In the genomic region with DNA sequence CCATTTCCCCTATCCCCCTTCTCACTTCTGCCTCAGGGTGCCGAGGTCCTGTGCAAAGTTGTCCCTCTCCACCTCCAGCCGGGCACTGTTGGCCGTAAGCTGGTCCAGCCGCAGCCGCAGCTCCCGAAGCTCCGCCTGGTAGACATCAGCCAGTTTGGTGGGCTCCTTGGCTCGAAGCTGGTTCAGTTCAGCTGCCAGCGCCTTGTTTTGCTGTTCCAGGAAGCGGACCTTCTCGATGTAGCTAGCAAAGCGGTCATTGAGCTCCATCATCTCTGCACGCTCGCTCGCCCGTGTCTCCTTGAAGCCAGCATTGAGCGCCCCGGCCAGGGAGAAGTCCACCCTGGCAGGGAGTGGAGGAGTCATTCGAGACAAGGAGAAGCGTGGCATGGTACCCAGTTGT, we compare ENCODE assay signal across 25 mouse cellular contexts. TPM values are rescaled to one million over a fixed set of nuclear protein-coding genes. Genes with fewer than 3 reads are reported as not detected.
DNase-seq lines count a peak whose midpoint lies in the region; ATAC-seq and TF ChIP-seq lines count a peak whose summit lies in the region.
"Had no signal": no experiment of that assay in that cellular context is flagged by ENCODE, and none has a peak within 500 bp of the region (broad histone marks: within the 10 kb centered on the region; RNA-seq: fewer than 3 reads in every experiment).

No protein-coding gene starts in this region.

- H3K4me1 ChIP-seq in heart, embryonic 10.5 days, result peaks cover 34% of the 10 kb centered on the region
- H3K4me1 ChIP-seq in ES-Bruce4 (ENCODE audit: control insufficient read depth, insufficient read depth, low read length), result no peaks in the 10 kb centered on the region
- H3K4me1 ChIP-seq in liver, embryonic 13.5 days (replicated peaks), result peaks cover 71% of the 10 kb centered on the region
- H3K4me1 ChIP-seq in midbrain, embryonic 10.5 days, result peaks cover 18% of the 10 kb centered on the region

- peaks cover 82% of the 10 kb centered on the region for H3K27me3 ChIP-seq in heart, embryonic 10.5 days (ENCODE audit: insufficient read depth, poor library complexity, severe bottlenecking)
- H3K27me3 ChIP-seq in ES-Bruce4 (ENCODE audit: control insufficient read depth, insufficient read depth, low read length, poor library complexity, severe bottlenecking), result no peaks in the 10 kb centered on the region
- peaks cover 37% of the 10 kb centered on the region for H3K27me3 ChIP-seq in liver, embryonic 13.5 days
- peaks cover 73% of the 10 kb centered on the region for H3K27me3 ChIP-seq in midbrain, embryonic 10.5 days (ENCODE audit: low read depth, poor library complexity, severe bottlenecking)

- H3K4me3 ChIP-seq in heart, embryonic 10.5 days, result no peak overlapping the region
- H3K4me3 ChIP-seq in ES-Bruce4 (ENCODE audit: low read depth, low read length), result peak overlapping the region; percentile 64
- H3K4me3 ChIP-seq in liver, embryonic 13.5 days (replicated peaks), result no peak overlapping the region
- H3K4me3 ChIP-seq in midbrain, embryonic 10.5 days, result no peak overlapping the region
- H3K4me3 ChIP-seq: forebrain, embryonic 15.5 days; hindbrain, embryonic 12.5 days; kidney, embryonic 15.5 days; midbrain, embryonic 12.5 days; neural tube, embryonic 13.5 days had no signal

- no peaks in the 10 kb centered on the region for H3K36me3 ChIP-seq in heart, embryonic 10.5 days
- no peaks in the 10 kb centered on the region for H3K36me3 ChIP-seq in ES-Bruce4 (ENCODE audit: control insufficient read depth, insufficient read depth, low read length, poor library complexity, severe bottlenecking)
- H3K36me3 ChIP-seq in liver, embryonic 13.5 days, result no peaks in the 10 kb centered on the region
- no peaks in the 10 kb centered on the region for H3K36me3 ChIP-seq in midbrain, embryonic 10.5 days
- H3K36me3 ChIP-seq: forebrain, embryonic 15.5 days; hindbrain, embryonic 12.5 days; kidney, embryonic 15.5 days; midbrain, embryonic 12.5 days; neural tube, embryonic 13.5 days had no signal

- H3K27ac ChIP-seq in heart, embryonic 10.5 days, result 0 out of 2 replicates have a peak overlapping the region, but pooled peaks have one; percentile 17
- H3K27ac ChIP-seq in ES-Bruce4 (ENCODE audit: insufficient read depth, low read length), result no peak overlapping the region
- peak overlapping the region; percentile 96 for H3K27ac ChIP-seq in liver, embryonic 13.5 days
- H3K27ac ChIP-seq in midbrain, embryonic 10.5 days (replicated peaks), result no peak overlapping the region
- H3K27ac ChIP-seq: hindbrain, embryonic 12.5 days; kidney, embryonic 15.5 days; midbrain, embryonic 12.5 days; neural tube, embryonic 13.5 days had no signal

- no peak for ATAC-seq in liver, embryonic 13.5 days (ENCODE audit: low read depth)
- ATAC-seq: CD4-positive, CD25-positive, alpha-beta regulatory T cell, adult 4 months; forebrain, embryonic 15.5 days; lung, postnatal 0 days had no signal

- H3K9me3 ChIP-seq in heart, embryonic 10.5 days, result no peaks in the 10 kb centered on the region
- no peaks in the 10 kb centered on the region for H3K9me3 ChIP-seq in ES-Bruce4 (replicated peaks; ENCODE audit: control insufficient read depth, insufficient read depth, low read length, poor library complexity, severe bottlenecking)
- no peaks in the 10 kb centered on the region for H3K9me3 ChIP-seq in liver, embryonic 13.5 days (replicated peaks)
- no peaks in the 10 kb centered on the region for H3K9me3 ChIP-seq in midbrain, embryonic 10.5 days (replicated peaks)
- H3K9me3 ChIP-seq: forebrain, embryonic 15.5 days; hindbrain, embryonic 12.5 days; kidney, embryonic 15.5 days; midbrain, embryonic 12.5 days; neural tube, embryonic 13.5 days had no signal

- no peak for TF ChIP-seq POLR2A in ES-Bruce4 (IDR thresholded peaks at IDR 0.05; ENCODE audit: insufficient read depth, low read length)

- peak; percentile 66 for DNase-seq in cerebellum, postnatal 10 days
- no peak for DNase-seq in cerebellum, postnatal 25 days
- no peak for DNase-seq in heart, embryonic 10.5 days (ENCODE audit: low spot score)
- DNase-seq in heart, postnatal 4 days, result no peak
- no peak for DNase-seq in liver, embryonic 13.5 days
- DNase-seq in midbrain, embryonic 10.5 days (ENCODE audit: low spot score), result no peak
- DNase-seq in spleen, postnatal 4 days (ENCODE audit: low spot score in 2 of 2), result no peak
- DNase-seq: adrenal gland, postnatal 25 days; cerebellum, adult 18-20 months; gastrocnemius, postnatal 36 days; layer of hippocampus, postnatal 36 days; right cerebral cortex, postnatal 25 days; thymus, adult 2 months had no signal

- WGBS in heart, embryonic 10.5 days, result 75% methylated on average over 20 of the region's 20 CpGs
- WGBS in liver, embryonic 13.5 days (ENCODE audit: insufficient replicate concordance), result 76% methylated on average over 20 of the region's 20 CpGs
- 81% methylated on average over 20 of the region's 20 CpGs for WGBS in midbrain, embryonic 10.5 days

- H3K9ac ChIP-seq in ES-Bruce4 (ENCODE audit: low read depth, poor library complexity, severe bottlenecking), result peak overlapping the region; percentile 47
- H3K9ac ChIP-seq in liver, embryonic 13.5 days, result peak overlapping the region; percentile 92; the same call in 1 of the 2 replicates
- H3K9ac ChIP-seq: forebrain, embryonic 15.5 days; hindbrain, embryonic 12.5 days; kidney, embryonic 15.5 days; midbrain, embryonic 12.5 days; neural tube, embryonic 13.5 days had no signal

- TF ChIP-seq EP300 in ES-Bruce4 (IDR thresholded peaks at IDR 0.05; ENCODE audit: insufficient read depth, low read depth, low read length), result no peak

- no peak for TF ChIP-seq CTCF in ES-Bruce4 (IDR thresholded peaks at IDR 0.05; ENCODE audit: low read depth, low read length)

- peak overlapping the region; percentile 91 for H3K4me2 ChIP-seq in liver, embryonic 13.5 days
- H3K4me2 ChIP-seq: forebrain, embryonic 15.5 days; hindbrain, embryonic 12.5 days; kidney, embryonic 15.5 days; midbrain, embryonic 12.5 days; neural tube, embryonic 13.5 days had no signal

RNA-seq across cellular contexts. Expression of a gene that starts 4.1 kb away (rescaled TPM):
- polyA plus RNA-seq in heart, embryonic 10.5 days (2016; fragmentation: Nextera tagmentation; extraction: Ambion mirVana), result 0.05 and 0.09 TPM in 2 replicates
- total RNA-seq in heart, postnatal 4 days (2021), result under 1 TPM; 0.14 to 0.26 TPM
- not detected in 2 replicates for polyA plus RNA-seq in ES-Bruce4 (2011; ENCODE audit: insufficient read depth, insufficient read length, low read depth, missing spikeins)
- 7.2 and 7.7 TPM in 2 replicates for polyA plus RNA-seq in liver, embryonic 13.5 days (2015; fragmentation: Nextera tagmentation; extraction: Ambion mirVana)
- 0.05 and 0.09 TPM in 2 replicates for polyA plus RNA-seq in midbrain, embryonic 10.5 days (2016; fragmentation: Nextera tagmentation; extraction: Ambion mirVana)
- total RNA-seq: gastrocnemius, postnatal 36 days had no signal
- polyA plus RNA-seq: CD4-positive, CD25-positive, alpha-beta regulatory T cell, adult 4 months; hindbrain, embryonic 12.5 days; midbrain, embryonic 12.5 days had no signal

RNA-seq across cellular contexts. Expression of a gene that starts 11.7 kb away (rescaled TPM):
- not detected in 2 replicates for polyA plus RNA-seq in heart, embryonic 10.5 days (2016; fragmentation: Nextera tagmentation; extraction: Ambion mirVana)
- not detected for total RNA-seq in heart, postnatal 4 days (2021)
- not detected in 2 replicates for polyA plus RNA-seq in ES-Bruce4 (2011; ENCODE audit: insufficient read depth, insufficient read length, low read depth, missing spikeins)
- 0.06 TPM in 1 of 2 replicates, not detected in the other for polyA plus RNA-seq in liver, embryonic 13.5 days (2015; fragmentation: Nextera tagmentation; extraction: Ambion mirVana)
- polyA plus RNA-seq in midbrain, embryonic 10.5 days (2016; fragmentation: Nextera tagmentation; extraction: Ambion mirVana), result not detected in 2 replicates
- total RNA-seq: adrenal gland, postnatal 25 days; gastrocnemius, postnatal 36 days; layer of hippocampus, postnatal 36 days; liver, adult 2 months had no signal
- polyA plus RNA-seq: CD4-positive, CD25-positive, alpha-beta regulatory T cell, adult 4 months; embryonic facial prominence, embryonic 14.5 days; forebrain, embryonic 15.5 days; heart, postnatal 0 days; hindbrain, embryonic 12.5 days; intestine, embryonic 14.5 days; kidney, embryonic 15.5 days; liver, adult 2 months; lung, postnatal 0 days; midbrain, embryonic 12.5 days; neural tube, embryonic 13.5 days; thymus, adult 2 months had no signal

RNA-seq across cellular contexts. Expression of a gene that starts 15.6 kb away (rescaled TPM):
- polyA plus RNA-seq in heart, embryonic 10.5 days (2016; fragmentation: Nextera tagmentation; extraction: Ambion mirVana), result 0.62 and 0.93 TPM in 2 replicates
- total RNA-seq in heart, postnatal 4 days (2021), result under 1 TPM in 1 of 2 experiments, not detected in 1; 0.54 TPM
- polyA plus RNA-seq in ES-Bruce4 (2011; ENCODE audit: insufficient read depth, insufficient read length, low read depth, missing spikeins), result 0.37 and 1.2 TPM in 2 replicates
- polyA plus RNA-seq in liver, embryonic 13.5 days (2015; fragmentation: Nextera tagmentation; extraction: Ambion mirVana), result 0.91 and 1.4 TPM in 2 replicates
- polyA plus RNA-seq in midbrain, embryonic 10.5 days (2016; fragmentation: Nextera tagmentation; extraction: Ambion mirVana), result 2.2 and 2.7 TPM in 2 replicates
- total RNA-seq: gastrocnemius, postnatal 36 days had no signal
- polyA plus RNA-seq: CD4-positive, CD25-positive, alpha-beta regulatory T cell, adult 4 months; thymus, adult 2 months had no signal

RNA-seq across cellular contexts. Expression of a gene that starts 15.9 kb away (rescaled TPM):
- 206 and 238 TPM in 2 replicates for polyA plus RNA-seq in heart, embryonic 10.5 days (2016; fragmentation: Nextera tagmentation; extraction: Ambion mirVana)
- total RNA-seq in heart, postnatal 4 days (2021), result 10 to 100 TPM; 71.6 to 78.1 TPM
- polyA plus RNA-seq in ES-Bruce4 (2011; ENCODE audit: insufficient read depth, insufficient read length, low read depth, missing spikeins), result 152 and 195 TPM in 2 replicates
- polyA plus RNA-seq in liver, embryonic 13.5 days (2015; fragmentation: Nextera tagmentation; extraction: Ambion mirVana), result 144 and 160 TPM in 2 replicates
- 334 and 339 TPM in 2 replicates for polyA plus RNA-seq in midbrain, embryonic 10.5 days (2016; fragmentation: Nextera tagmentation; extraction: Ambion mirVana)

RNA-seq across cellular contexts. Expression of a gene that starts 28.3 kb away (rescaled TPM):
- polyA plus RNA-seq in heart, embryonic 10.5 days (2016; fragmentation: Nextera tagmentation; extraction: Ambion mirVana), result 7.7 and 12.1 TPM in 2 replicates
- total RNA-seq in heart, postnatal 4 days (2021), result 10 to 100 TPM; 16.7 to 17.8 TPM
- polyA plus RNA-seq in ES-Bruce4 (2011; ENCODE audit: insufficient read depth, insufficient read length, low read depth, missing spikeins), result 72.3 and 75.4 TPM in 2 replicates
- polyA plus RNA-seq in liver, embryonic 13.5 days (2015; fragmentation: Nextera tagmentation; extraction: Ambion mirVana), result 9.0 and 9.3 TPM in 2 replicates
- polyA plus RNA-seq in midbrain, embryonic 10.5 days (2016; fragmentation: Nextera tagmentation; extraction: Ambion mirVana), result 12.4 and 14.0 TPM in 2 replicates

Comparison
In these comparisons a context has a peak if more than half of its experiments do, and no peak if none do; other contexts are left out.
1. DNase-seq: peak in cerebellum, postnatal 10 days (2 of 2); none in cerebellum, postnatal 25 days (0 of 2), heart, embryonic 10.5 days (single experiment), heart, postnatal 4 days (single experiment), liver, embryonic 13.5 days (single experiment), midbrain, embryonic 10.5 days (single experiment) and spleen, postnatal 4 days (0 of 2).
2. H3K27ac ChIP-seq: peak in heart, embryonic 10.5 days (single experiment) and liver, embryonic 13.5 days (single experiment); none in ES-Bruce4 (single experiment) and midbrain, embryonic 10.5 days (single experiment).